Mouse (Mus musculus) ES-Bruce4 (cell line): Measurements from ENCODE around the gene Kif16b. TPM values are rescaled to one million over a fixed set of nuclear protein-coding genes. Genes with fewer than 3 reads are reported as not detected.

Source experiments
- H3K27ac ChIP-seq: 2 replicates; pipeline ENCODE4 v1.5.1; 2012; ENCODE audit warnings: low read length, inconsistent platforms; ENCODE audit not compliant: insufficient read depth
- H3K27me3 ChIP-seq: 2 replicates; pipeline ENCODE4 v1.6.1; 2012; ENCODE audit warnings: mild to moderate bottlenecking, low read length, inconsistent platforms; ENCODE audit not compliant: control insufficient read depth, poor library complexity, insufficient read depth, severe bottlenecking
- H3K36me3 ChIP-seq: 2 replicates; pipeline ENCODE4 v1.6.1; 2012; ENCODE audit warnings: inconsistent platforms, mild to moderate bottlenecking, low read length, moderate library complexity; ENCODE audit not compliant: control insufficient read depth, poor library complexity, insufficient read depth, severe bottlenecking
- H3K4me1 ChIP-seq: one replicate; pipeline ENCODE4 v1.8.1; 2011; ENCODE audit warnings: low read length; ENCODE audit not compliant: control insufficient read depth, insufficient read depth
- H3K4me3 ChIP-seq: 2 replicates; pipeline ENCODE4 v1.5.1; 2011; ENCODE audit warnings: low read depth, mild to moderate bottlenecking, low read length
- H3K9ac ChIP-seq: 2 replicates; pipeline ENCODE4 v1.6.1; 2012; ENCODE audit warnings: low read depth, mild to moderate bottlenecking, inconsistent platforms; ENCODE audit not compliant: poor library complexity, severe bottlenecking
- H3K9me3 ChIP-seq: replicated peaks from 2 replicates; pipeline ENCODE4 v1.6.1; 2012; ENCODE audit warnings: mild to moderate bottlenecking, low read length, inconsistent platforms; ENCODE audit not compliant: control insufficient read depth, poor library complexity, insufficient read depth, severe bottlenecking
- CTCF ChIP-seq: IDR thresholded peaks from one replicate; pipeline ENCODE4 v1.8.1; 2011; ENCODE audit warnings: low read depth, low read length
- EP300 ChIP-seq: IDR thresholded peaks from 2 replicates; pipeline ENCODE4 v1.6.1; 2011; ENCODE audit warnings: low read depth, low read length; ENCODE audit not compliant: insufficient read depth
- POLR2A ChIP-seq: IDR thresholded peaks from one replicate; pipeline ENCODE4 v1.8.1; 2011; ENCODE audit warnings: low read length; ENCODE audit not compliant: insufficient read depth
- polyA plus RNA-seq: library from polyadenylated mRNA; stranded (reverse); fragments of >200 nt; gene quantifications from 2 replicates; pipeline ENCODE4 v1.2.4, GENCODE M21; 2011; ENCODE audit warnings: low read depth; ENCODE audit not compliant: missing spikeins, insufficient read depth, insufficient read length

Gene Kif16b
- polyA plus RNA-seq, 1 experiment: 14.3 TPM

DNA sequence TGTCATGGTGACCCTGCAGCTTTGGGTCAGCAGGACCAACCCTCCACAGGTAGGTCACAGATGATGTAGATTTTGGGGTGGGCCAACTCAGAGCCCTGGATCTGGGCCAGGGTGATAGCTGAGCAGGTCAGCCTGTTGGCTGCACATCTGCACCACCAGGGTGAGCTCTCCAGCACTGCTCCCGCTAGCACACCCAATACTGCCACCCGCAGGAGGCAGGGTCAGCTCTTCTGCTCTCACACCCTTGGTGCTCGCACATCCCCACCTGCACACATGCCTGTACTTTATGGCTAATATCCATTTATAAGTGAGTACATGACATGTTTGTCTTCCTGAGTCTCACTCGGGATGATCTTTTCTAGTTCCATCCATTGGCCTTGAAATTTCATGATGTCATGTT, 296.6 kb downstream of the Kif16b start:
- Histone ChIP-seq H3K4me3 (no peak overlapping the region), H3K4me1 (no peaks in the 10 kb centered on the region), H3K9me3 (no peaks in the 10 kb centered on the region), H3K27me3 (no peaks in the 10 kb centered on the region), H3K9ac (no peak overlapping the region), H3K27ac (no peak overlapping the region), H3K36me3 (no peaks in the 10 kb centered on the region)
- TF ChIP-seq POLR2A: no peak
- TF ChIP-seq CTCF: peak; percentile 93

DNA sequence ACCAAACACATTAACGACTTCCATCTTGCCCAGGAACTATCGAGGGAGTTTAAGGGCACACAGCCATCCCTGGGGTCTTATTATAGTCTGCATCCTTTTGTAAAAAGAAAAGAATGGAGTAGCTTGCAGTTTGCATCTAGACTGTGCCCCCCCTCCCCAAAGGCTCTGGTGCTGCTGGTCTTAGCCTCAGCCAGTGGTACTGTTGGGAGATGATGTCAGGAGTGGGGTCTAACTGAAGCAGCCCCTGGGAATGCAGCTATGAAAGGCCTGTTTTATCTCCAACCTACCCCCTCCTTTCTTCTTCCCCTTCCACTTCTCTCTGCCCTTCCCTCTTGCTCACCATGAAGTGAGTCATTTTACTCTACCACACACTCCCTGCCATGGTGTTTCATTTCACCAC, 298.1 kb downstream of the Kif16b start:
- H3K36me3 ChIP-seq: no peaks in the 10 kb centered on the region

DNA sequence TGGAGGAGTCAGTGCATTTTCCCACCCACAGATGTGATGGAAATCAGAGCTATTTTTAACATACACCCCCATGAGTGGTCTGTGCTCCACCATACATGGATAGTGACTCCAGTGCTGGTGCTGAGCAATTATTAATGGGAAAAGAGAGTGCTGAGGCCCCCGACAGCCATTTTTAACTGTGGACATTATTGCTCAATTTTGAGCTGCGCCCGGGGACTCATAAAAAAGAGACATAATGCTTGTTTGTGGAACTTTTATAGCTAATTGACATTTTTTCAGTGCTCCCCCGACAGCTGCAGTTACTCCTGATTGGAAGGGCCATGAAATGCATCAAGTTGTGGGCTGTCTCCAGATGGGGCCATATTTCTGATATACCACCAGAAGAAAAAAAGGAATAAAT, 302.1 kb downstream of the Kif16b start:
- no peak overlapping the region for H3K27ac ChIP-seq
- no peak overlapping the region for H3K4me3 ChIP-seq
- H3K9me3 ChIP-seq: no peaks in the 10 kb centered on the region
- no peaks in the 10 kb centered on the region for H3K27me3 ChIP-seq
- H3K4me1 ChIP-seq: no peaks in the 10 kb centered on the region
- no peaks in the 10 kb centered on the region for H3K36me3 ChIP-seq
- TF ChIP-seq POLR2A (no peak), CTCF (no peak), EP300 (no peak)
- H3K9ac ChIP-seq: no peak overlapping the region

More for the DNA sequence above, 298.1 kb downstream of the Kif16b start:
- Histone ChIP-seq H3K9me3 (no peaks in the 10 kb centered on the region), H3K9ac (no peak overlapping the region), H3K27ac (no peak overlapping the region), H3K27me3 (no peaks in the 10 kb centered on the region), H3K4me3 (no peak overlapping the region), H3K4me1 (no peaks in the 10 kb centered on the region)
- TF ChIP-seq POLR2A (no peak), EP300 (no peak), CTCF (no peak)

DNA sequence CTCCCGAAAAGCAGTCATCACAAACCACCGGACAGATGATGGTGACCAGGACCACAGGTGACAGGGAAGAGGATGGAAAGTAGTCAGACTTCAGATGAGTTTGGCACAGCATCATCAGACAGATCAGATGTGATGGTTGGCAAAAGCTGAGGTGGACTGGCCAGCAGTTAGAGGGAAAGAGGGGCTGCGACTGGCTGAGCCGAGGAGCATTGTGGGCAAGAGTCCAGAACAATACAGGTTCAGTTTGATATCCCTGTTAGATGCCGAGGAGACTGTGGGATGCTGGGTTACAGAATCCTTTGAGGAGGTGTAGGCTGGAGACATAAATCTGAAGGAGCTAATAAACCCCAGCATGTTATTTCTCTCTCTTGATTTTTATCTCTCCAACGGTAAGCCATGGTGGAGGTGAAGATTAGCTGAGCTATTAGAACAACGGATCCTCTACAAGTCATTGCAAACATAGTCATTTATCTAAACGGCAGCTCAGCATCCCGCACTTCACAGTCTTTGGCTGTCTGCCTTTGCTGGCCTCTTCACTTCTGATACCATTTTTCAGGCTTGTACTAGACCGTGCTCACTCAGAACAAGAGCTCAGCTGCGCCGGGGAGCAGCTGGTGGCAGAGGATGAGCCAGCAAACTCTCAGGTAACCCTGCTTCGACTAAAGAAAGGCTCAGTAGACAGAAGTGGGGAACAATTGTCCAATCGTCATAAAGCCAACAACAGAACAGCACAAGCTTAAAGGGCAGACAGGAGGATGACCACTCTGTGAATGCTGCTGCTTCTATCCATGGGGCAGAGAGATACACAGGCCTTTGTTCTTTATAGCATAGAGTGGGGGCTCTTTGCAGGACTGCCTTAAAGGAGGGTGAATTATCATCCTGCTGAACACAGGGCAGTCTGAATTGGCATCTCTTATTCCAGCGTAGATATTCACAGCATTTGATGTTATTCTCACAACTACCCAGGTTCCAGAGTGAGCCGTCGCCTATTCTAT, 304.9 kb downstream of the Kif16b start:
- no peak overlapping the region for H3K4me3 ChIP-seq
- H3K4me1 ChIP-seq: no peaks in the 10 kb centered on the region
- no peak for TF ChIP-seq POLR2A
- TF ChIP-seq EP300: no peak
- TF ChIP-seq CTCF: no peak
- H3K9me3 ChIP-seq: no peaks in the 10 kb centered on the region
- H3K27ac ChIP-seq: no peak overlapping the region
- no peaks in the 10 kb centered on the region for H3K36me3 ChIP-seq
- no peak overlapping the region for H3K9ac ChIP-seq
- H3K27me3 ChIP-seq: no peaks in the 10 kb centered on the region; the same call in 1 of the 2 replicates

DNA sequence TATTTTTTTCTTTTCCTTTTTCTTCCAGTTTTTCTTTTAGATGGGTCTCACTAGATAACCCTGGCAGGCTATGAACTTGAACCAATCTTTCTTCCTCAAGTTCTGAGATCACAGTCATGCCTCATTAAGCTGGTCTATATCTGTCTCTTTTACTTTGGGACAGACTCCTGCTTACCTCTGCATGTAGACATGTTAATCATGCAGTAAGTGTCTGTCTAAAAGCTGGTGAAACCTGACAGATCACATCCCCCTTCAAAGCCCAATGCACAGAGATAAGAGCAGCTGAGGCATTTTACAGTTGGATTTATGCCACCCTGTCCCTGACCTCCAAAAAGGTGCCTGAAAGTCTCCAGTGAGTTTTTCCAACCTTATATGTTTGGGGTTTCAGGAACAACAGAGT, 310.4 kb downstream of the Kif16b start:
- Histone ChIP-seq H3K27ac (no peak overlapping the region), H3K27me3 (no peaks in the 10 kb centered on the region; the same call in 1 of the 2 replicates), H3K4me1 (no peaks in the 10 kb centered on the region), H3K36me3 (no peaks in the 10 kb centered on the region), H3K9me3 (no peaks in the 10 kb centered on the region), H3K9ac (no peak overlapping the region), H3K4me3 (no peak overlapping the region)
- TF ChIP-seq CTCF: no peak
- TF ChIP-seq EP300: no peak
- no peak for TF ChIP-seq POLR2A

DNA sequence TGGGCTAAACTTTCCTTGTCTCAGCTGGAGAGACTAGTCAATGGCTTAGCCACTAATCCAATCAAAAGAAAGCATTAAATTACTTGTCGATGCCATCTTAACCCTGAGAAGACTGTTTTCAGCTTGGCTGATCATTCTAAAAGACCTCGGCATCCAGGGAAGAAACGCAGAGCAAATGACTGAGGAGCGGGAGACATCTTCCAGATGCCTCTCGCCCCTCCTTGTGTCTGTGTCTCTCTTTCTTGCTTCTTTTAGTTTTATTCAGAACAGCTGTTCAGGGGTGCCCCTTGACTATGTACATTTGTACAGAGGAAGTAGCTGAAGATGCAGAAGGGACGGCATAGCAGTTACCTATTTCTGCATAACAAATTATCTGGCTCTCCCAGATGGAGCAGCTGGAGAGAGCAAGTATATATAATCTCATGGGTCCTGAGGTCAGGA, 311.0 kb downstream of the Kif16b start:
- Histone ChIP-seq H3K4me1 (no peaks in the 10 kb centered on the region), H3K9ac (no peak overlapping the region), H3K27me3 (no peaks in the 10 kb centered on the region; the same call in 1 of the 2 replicates), H3K27ac (no peak overlapping the region), H3K4me3 (no peak overlapping the region), H3K9me3 (no peaks in the 10 kb centered on the region), H3K36me3 (no peaks in the 10 kb centered on the region)
- TF ChIP-seq EP300 (no peak), POLR2A (no peak), CTCF (no peak)
